Mouse (Mus musculus) embryonic facial prominence, embryonic 10.5 days (tissue): ENCODE data around the gene Lrp2. TPM values are rescaled to one million over a fixed set of nuclear protein-coding genes. Genes with fewer than 3 reads are reported as not detected.

Experiments
- DNase-seq: peaks from one replicate; pipeline ENCODE4 v3.0.0-alpha.2; 2017; ENCODE audit warnings: low spot score
- H3K27ac ChIP-seq: fragments of 300-500 bp; sonication (generic); replicated peaks from 2 replicates; pipeline ENCODE4 v1.5.1; 2016; ENCODE audit warnings: mild to moderate bottlenecking
- H3K27me3 ChIP-seq: fragments of 300-500 bp; sonication (generic); replicated peaks from 2 replicates; pipeline ENCODE4 v1.6.1; 2016; ENCODE audit warnings: low read depth, mild to moderate bottlenecking; ENCODE audit not compliant: poor library complexity, severe bottlenecking
- H3K36me3 ChIP-seq: fragments of 300-500 bp; sonication (generic); replicated peaks from 2 replicates; pipeline ENCODE4 v1.6.1; 2016; ENCODE audit warnings: mild to moderate bottlenecking, moderate library complexity
- H3K4me1 ChIP-seq: fragments of 300-500 bp; sonication (generic); 2 replicates; pipeline ENCODE4 v1.6.1; 2016
- H3K4me3 ChIP-seq: fragments of 300-500 bp; sonication (generic); 2 replicates; pipeline ENCODE4 v1.5.1; 2016; ENCODE audit warnings: mild to moderate bottlenecking, moderate library complexity
- H3K9me3 ChIP-seq: fragments of 300-500 bp; sonication (generic); 2 replicates; pipeline ENCODE4 v1.6.1; 2016; ENCODE audit warnings: mild to moderate bottlenecking
- WGBS: fragments of 180-500 bp; shearing (Covaris S2); methylation state at CpG from one replicate; pipeline ENCODE4 v1.1.7; 2016; 5-methylcytosine and 5-hydroxymethylcytosine counted together
- polyA plus RNA-seq: library from polyadenylated mRNA; unstranded; fragments of >200 nt; fragmentation: Nextera tagmentation; extraction: Ambion mirVana; gene quantifications from 2 replicates; pipeline ENCODE4 v1.2.1, GENCODE M21; 2016

Gene Lrp2
- polyA plus RNA-seq, 1 experiment from 2014 or later, result 1.6 TPM

DNA sequence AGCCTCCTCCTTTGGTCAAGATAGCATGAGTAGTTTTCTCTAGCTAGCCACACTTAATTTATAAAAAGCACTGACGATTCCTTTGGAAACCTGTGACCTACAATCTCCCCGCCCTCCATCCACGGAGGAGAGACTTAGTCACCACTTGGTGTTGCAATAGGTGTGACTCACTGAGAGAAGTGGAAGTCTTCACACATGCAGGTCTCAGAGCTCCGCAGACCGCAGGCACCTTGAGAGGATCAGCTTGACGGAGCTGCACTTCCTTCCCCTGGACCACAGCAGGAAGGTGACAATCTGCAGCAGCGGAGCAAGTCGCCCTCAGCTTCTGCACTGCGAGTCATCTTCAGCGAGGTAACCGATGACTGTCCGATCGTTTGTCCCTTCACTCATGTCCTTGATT, 205.6 kb downstream of the Lrp2 start, which contains the start of gene Dhrs9:
Dhrs9 (plus strand) TSS at position 165 of the 400 bp plus-strand sequence.
- WGBS, result 86% methylated on average over 13 of the region's 13 CpGs
- H3K4me1 ChIP-seq, result peaks cover 4% of the 10 kb centered on the region; the same call in 1 of the 2 replicates
- H3K36me3 ChIP-seq, result no peaks in the 10 kb centered on the region
- DNase-seq, result no peak
- H3K27me3 ChIP-seq, result no peaks in the 10 kb centered on the region
- no peak within 1 kb of the TSS for H3K27ac ChIP-seq
- no peak within 1 kb of the TSS for H3K4me3 ChIP-seq
- no peaks in the 10 kb centered on the region for H3K9me3 ChIP-seq

DNA sequence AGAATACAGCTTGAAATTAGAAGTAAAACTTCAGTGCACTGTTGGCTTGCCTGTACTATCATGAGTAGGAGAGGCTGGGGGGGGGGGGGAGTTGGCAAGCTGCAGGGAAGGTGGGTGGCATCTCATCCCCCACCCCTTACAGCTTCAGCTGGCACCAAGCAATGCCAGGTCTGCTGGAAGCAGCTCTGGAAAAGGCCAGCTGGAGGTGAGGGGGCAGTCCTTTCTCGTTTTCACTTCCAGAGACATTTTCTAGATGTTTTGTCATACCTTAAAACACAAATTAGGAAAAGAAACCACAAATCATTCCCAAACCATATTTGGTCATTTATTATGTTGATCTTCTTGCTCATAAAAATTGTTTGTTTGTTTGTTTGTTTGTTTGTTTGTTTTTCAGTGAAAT, 206.1 kb downstream of the Lrp2 start:
- no peaks in the 10 kb centered on the region for H3K9me3 ChIP-seq
- peaks cover 4% of the 10 kb centered on the region; the same call in 1 of the 2 replicates for H3K4me1 ChIP-seq
- no peaks in the 10 kb centered on the region for H3K36me3 ChIP-seq
- no peak for DNase-seq
- H3K27me3 ChIP-seq, result no peaks in the 10 kb centered on the region
- 72% methylated on average over 1 of the region's 1 CpGs for WGBS
- no peak overlapping the region for H3K4me3 ChIP-seq
- no peak overlapping the region for H3K27ac ChIP-seq

DNA sequence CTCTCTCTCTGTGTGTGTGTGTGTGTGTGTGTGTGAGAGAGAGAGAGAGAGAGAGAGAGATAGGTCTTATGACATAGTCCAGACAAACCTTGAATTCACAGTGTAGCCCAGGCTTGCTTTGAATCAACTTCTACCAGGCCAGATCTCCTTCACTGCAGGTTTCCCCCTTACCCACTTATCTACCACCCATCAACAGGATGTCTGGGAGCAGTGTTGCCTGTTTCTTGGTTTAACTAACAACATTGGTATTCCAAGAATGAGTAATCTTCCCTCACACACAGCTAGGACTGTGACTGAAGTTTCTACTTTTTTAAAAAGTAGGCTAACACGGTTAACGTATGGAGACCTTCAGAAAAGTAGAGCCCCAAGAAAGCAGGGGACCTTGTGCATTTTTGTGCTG, 209.1 kb downstream of the Lrp2 start:
- no peak overlapping the region for H3K27ac ChIP-seq
- H3K36me3 ChIP-seq, result no peaks in the 10 kb centered on the region
- H3K9me3 ChIP-seq, result no peaks in the 10 kb centered on the region
- WGBS, result 87% methylated on average over 2 of the region's 2 CpGs
- H3K27me3 ChIP-seq, result no peaks in the 10 kb centered on the region
- no peak for DNase-seq
- no peak overlapping the region for H3K4me3 ChIP-seq
- peaks cover 4% of the 10 kb centered on the region; the same call in 1 of the 2 replicates for H3K4me1 ChIP-seq

Other genes starting within 250 kb of the Lrp2 start
- gene Abcb11, start 243.4 kb downstream of the Lrp2 start, polyA plus RNA-seq, result not detected in 2 replicates
- gene Dhrs9, start 205.6 kb downstream of the Lrp2 start, polyA plus RNA-seq, result not detected in 2 replicates
- 12.5 and 19.3 TPM in 2 replicates for gene Bbs5, start 61.1 kb upstream of the Lrp2 start, polyA plus RNA-seq
- gene Klhl41, start 84.1 kb upstream of the Lrp2 start, polyA plus RNA-seq, result 0.39 and 0.40 TPM in 2 replicates
- gene Fastkd1, start 127.5 kb upstream of the Lrp2 start, polyA plus RNA-seq, result 14.4 and 16.3 TPM in 2 replicates
- gene Ppig, start 136.5 kb upstream of the Lrp2 start, polyA plus RNA-seq, result 131 and 145 TPM in 2 replicates
- gene Ccdc173, start 203.5 kb upstream of the Lrp2 start, polyA plus RNA-seq, result 2.4 TPM in 2 replicates
- 26.1 and 28.5 TPM in 2 replicates for gene Phospho2, start 203.6 kb upstream of the Lrp2 start, polyA plus RNA-seq
- gene Klhl23, start 235.9 kb upstream of the Lrp2 start, polyA plus RNA-seq, result 24.3 and 24.7 TPM in 2 replicates